Mouse (Mus musculus): ENCODE data around the gene Npm1.

The Npm1 gene

GRCm38 (mm10) chr11:33132619-33133338 is 30.2 kb downstream of the Npm1 start:
- H3K36me3 ChIP-seq (ENCODE audit: insufficient read depth, low read length), result peaks cover 41% of the 10 kb centered on the region; the same call in 1 of the 2 replicates
- H3K27me3 ChIP-seq (ENCODE audit: insufficient read depth, low read length), result peaks cover 26% of the 10 kb centered on the region
- H3K9me3 ChIP-seq (ENCODE audit: low read length), result no peaks in the 10 kb centered on the region
- TF ChIP-seq NANOG (IDR thresholded peaks at IDR 0.05; ENCODE audit: borderline replicate concordance, low read length) (no peak), CTCF (conservative IDR thresholded peaks at IDR 0.05; ENCODE audit: low read length) (no peak), POU5F1 (IDR thresholded peaks at IDR 0.05; ENCODE audit: borderline replicate concordance, low read length) (no peak)
- H3K4me1 ChIP-seq (replicated peaks; ENCODE audit: low read depth, low read length), result peaks cover 14% of the 10 kb centered on the region; the same call in 1 of the 2 replicates
- no peak overlapping the region for H3K4me3 ChIP-seq (replicated peaks; ENCODE audit: low read length)

- no peak overlapping the region for H3K4me3 ChIP-seq (replicated peaks; ENCODE audit: low read length)
- peaks cover 32% of the 10 kb centered on the region for H3K27me3 ChIP-seq (ENCODE audit: insufficient read depth, low read length)
- TF ChIP-seq NANOG (IDR thresholded peaks at IDR 0.05; ENCODE audit: borderline replicate concordance, low read length), result no peak
- TF ChIP-seq CTCF (conservative IDR thresholded peaks at IDR 0.05; ENCODE audit: low read length), result no peak
- no peak for TF ChIP-seq POU5F1 (IDR thresholded peaks at IDR 0.05; ENCODE audit: borderline replicate concordance, low read length)
- H3K4me1 ChIP-seq (replicated peaks; ENCODE audit: low read depth, low read length), result peaks cover 56% of the 10 kb centered on the region
- H3K9me3 ChIP-seq (ENCODE audit: low read length), result no peaks in the 10 kb centered on the region
- peaks cover 19% of the 10 kb centered on the region; the same call in 1 of the 2 replicates for H3K36me3 ChIP-seq (ENCODE audit: insufficient read depth, low read length)
Observed at GRCm38 (mm10) chr11:33127058-33127457, 35.9 kb downstream of the Npm1 start.

GRCm38 (mm10) chr11:33122575-33123268 is 40.3 kb downstream of the Npm1 start:
- no peaks in the 10 kb centered on the region for H3K9me3 ChIP-seq (ENCODE audit: low read length)
- TF ChIP-seq CTCF (conservative IDR thresholded peaks at IDR 0.05; ENCODE audit: low read length), result no peak
- no peak for TF ChIP-seq NANOG (IDR thresholded peaks at IDR 0.05; ENCODE audit: borderline replicate concordance, low read length)
- no peak for TF ChIP-seq POU5F1 (IDR thresholded peaks at IDR 0.05; ENCODE audit: borderline replicate concordance, low read length)
- peak overlapping the region; percentile 73 for H3K4me3 ChIP-seq (replicated peaks; ENCODE audit: low read length)
- H3K27me3 ChIP-seq (ENCODE audit: insufficient read depth, low read length), result peaks cover 51% of the 10 kb centered on the region
- H3K4me1 ChIP-seq (replicated peaks; ENCODE audit: low read depth, low read length), result peaks cover 77% of the 10 kb centered on the region
- H3K36me3 ChIP-seq (ENCODE audit: insufficient read depth, low read length), result peaks cover 13% of the 10 kb centered on the region; the same call in 1 of the 2 replicates

- Histone ChIP-seq H3K4me3 (replicated peaks; ENCODE audit: low read length) (peak overlapping the region; percentile 54; the same call in 1 of the 2 replicates), H3K27me3 (ENCODE audit: insufficient read depth, low read length) (peaks cover 48% of the 10 kb centered on the region), H3K4me1 (replicated peaks; ENCODE audit: low read depth, low read length) (peaks cover 63% of the 10 kb centered on the region), H3K36me3 (ENCODE audit: insufficient read depth, low read length) (peaks cover 20% of the 10 kb centered on the region; the same call in 1 of the 2 replicates), H3K9me3 (ENCODE audit: low read length) (no peaks in the 10 kb centered on the region)
- TF ChIP-seq POU5F1 (IDR thresholded peaks at IDR 0.05; ENCODE audit: borderline replicate concordance, low read length), result no peak
- TF ChIP-seq CTCF (conservative IDR thresholded peaks at IDR 0.05; ENCODE audit: low read length), result no peak
- TF ChIP-seq NANOG (IDR thresholded peaks at IDR 0.05; ENCODE audit: borderline replicate concordance, low read length), result no peak
Observed at GRCm38 (mm10) chr11:33119556-33119955, 43.5 kb downstream of the Npm1 start.

GRCm38 (mm10) chr11:33119116-33119515 is 43.9 kb downstream of the Npm1 start:
- Histone ChIP-seq H3K9me3 (ENCODE audit: low read length) (no peaks in the 10 kb centered on the region), H3K36me3 (ENCODE audit: insufficient read depth, low read length) (0 out of 2 replicates have a peak, but pooled peaks cover 20% of the 10 kb centered on the region), H3K4me1 (replicated peaks; ENCODE audit: low read depth, low read length) (peaks cover 60% of the 10 kb centered on the region), H3K4me3 (replicated peaks; ENCODE audit: low read length) (peak overlapping the region; percentile 54), H3K27me3 (ENCODE audit: insufficient read depth, low read length) (peaks cover 48% of the 10 kb centered on the region)
- TF ChIP-seq NANOG (IDR thresholded peaks at IDR 0.05; ENCODE audit: borderline replicate concordance, low read length), result no peak
- TF ChIP-seq POU5F1 (IDR thresholded peaks at IDR 0.05; ENCODE audit: borderline replicate concordance, low read length), result no peak
- no peak for TF ChIP-seq CTCF (conservative IDR thresholded peaks at IDR 0.05; ENCODE audit: low read length)

GRCm38 (mm10) chr11:33118480-33118879 is 44.5 kb downstream of the Npm1 start:
- Histone ChIP-seq H3K4me1 (replicated peaks; ENCODE audit: low read depth, low read length) (peaks cover 55% of the 10 kb centered on the region), H3K27me3 (ENCODE audit: insufficient read depth, low read length) (peaks cover 47% of the 10 kb centered on the region), H3K36me3 (ENCODE audit: insufficient read depth, low read length) (0 out of 2 replicates have a peak, but pooled peaks cover 20% of the 10 kb centered on the region), H3K9me3 (ENCODE audit: low read length) (no peaks in the 10 kb centered on the region), H3K4me3 (replicated peaks; ENCODE audit: low read length) (peak overlapping the region; percentile 54)
- TF ChIP-seq NANOG (IDR thresholded peaks at IDR 0.05; ENCODE audit: borderline replicate concordance, low read length), result no peak
- TF ChIP-seq POU5F1 (IDR thresholded peaks at IDR 0.05; ENCODE audit: borderline replicate concordance, low read length), result no peak
- no peak for TF ChIP-seq CTCF (conservative IDR thresholded peaks at IDR 0.05; ENCODE audit: low read length)

- TF ChIP-seq NANOG (IDR thresholded peaks at IDR 0.05; ENCODE audit: borderline replicate concordance, low read length) (no peak), POU5F1 (IDR thresholded peaks at IDR 0.05; ENCODE audit: borderline replicate concordance, low read length) (no peak), CTCF (conservative IDR thresholded peaks at IDR 0.05; ENCODE audit: low read length) (no peak)
- Histone ChIP-seq H3K36me3 (ENCODE audit: insufficient read depth, low read length) (0 out of 2 replicates have a peak, but pooled peaks cover 13% of the 10 kb centered on the region), H3K27me3 (ENCODE audit: insufficient read depth, low read length) (peaks cover 46% of the 10 kb centered on the region)
Observed at GRCm38 (mm10) chr11:33115796-33116195, 47.2 kb downstream of the Npm1 start.

GRCm38 (mm10) chr11:33112407-33112806 is 50.6 kb downstream of the Npm1 start:
- Histone ChIP-seq H3K27me3 (ENCODE audit: insufficient read depth, low read length) (peaks cover 60% of the 10 kb centered on the region), H3K9me3 (ENCODE audit: low read length) (no peaks in the 10 kb centered on the region)
- no peak for TF ChIP-seq POU5F1 (IDR thresholded peaks at IDR 0.05; ENCODE audit: borderline replicate concordance, low read length)
- no peak for TF ChIP-seq NANOG (IDR thresholded peaks at IDR 0.05; ENCODE audit: borderline replicate concordance, low read length)
- no peak for TF ChIP-seq CTCF (conservative IDR thresholded peaks at IDR 0.05; ENCODE audit: low read length)

More at GRCm38 (mm10) chr11:33115796-33116195, 47.2 kb downstream of the Npm1 start:
- Histone ChIP-seq H3K4me1 (replicated peaks; ENCODE audit: low read depth, low read length) (peaks cover 41% of the 10 kb centered on the region), H3K9me3 (ENCODE audit: low read length) (no peaks in the 10 kb centered on the region), H3K4me3 (replicated peaks; ENCODE audit: low read length) (no peak overlapping the region)

More at GRCm38 (mm10) chr11:33112407-33112806, 50.6 kb downstream of the Npm1 start:
- no peak overlapping the region for H3K4me3 ChIP-seq (replicated peaks; ENCODE audit: low read length)
- peaks cover 32% of the 10 kb centered on the region for H3K4me1 ChIP-seq (replicated peaks; ENCODE audit: low read depth, low read length)
- H3K36me3 ChIP-seq (ENCODE audit: insufficient read depth, low read length), result 0 out of 2 replicates have a peak, but pooled peaks cover 7% of the 10 kb centered on the region
